Mouse (Mus musculus) MEL (cell line): ENCODE data around the gene Slc39a11.

Experiments used
- BHLHE40 ChIP-seq: IDR thresholded peaks from 2 replicates; pipeline ENCODE4 v1.6.1; 2012; ENCODE audit warnings: low read depth, mild to moderate bottlenecking, inconsistent platforms, low read length, improper control_type of control experiment, borderline replicate concordance
- CHD2 ChIP-seq: IDR thresholded peaks from 2 replicates; pipeline ENCODE4 v1.6.1; 2011; ENCODE audit warnings: low read length, improper control_type of control experiment
- E2F4 ChIP-seq: IDR thresholded peaks from 2 replicates; pipeline ENCODE4 v1.6.1; 2011; ENCODE audit warnings: low read depth, low read length, improper control_type of control experiment, borderline replicate concordance
- GABPA ChIP-seq: IDR thresholded peaks from 2 replicates; pipeline ENCODE4 v1.6.1; 2012; ENCODE audit warnings: low read depth, mild to moderate bottlenecking, inconsistent platforms, low read length, improper control_type of control experiment, moderate library complexity
- MXI1 ChIP-seq: IDR thresholded peaks from 2 replicates; pipeline ENCODE4 v1.6.1; 2011; ENCODE audit warnings: mild to moderate bottlenecking, low read depth, low read length, improper control_type of control experiment
- POLR2A ChIP-seq, 2 experiments: IDR thresholded peaks; 2 replicates each; pipeline ENCODE4 v1.6.1; 2011 to 2012; ENCODE audit warnings: low read length in 2 of 2, mild to moderate bottlenecking in 2 of 2, control low read depth in 1 of 2, improper control_type of control experiment in 1 of 2, low read depth in 1 of 2, moderate library complexity in 1 of 2; ENCODE audit not compliant: control insufficient read depth in 1 of 2, insufficient read depth in 1 of 2, poor library complexity in 1 of 2
- POLR2AphosphoS2 ChIP-seq: IDR thresholded peaks from 2 replicates; pipeline ENCODE4 v1.6.1; 2011; ENCODE audit warnings: low read length, improper control_type of control experiment
- SMC3 ChIP-seq: IDR thresholded peaks from 2 replicates; pipeline ENCODE4 v1.6.1; 2011; ENCODE audit warnings: low read depth, low read length, improper control_type of control experiment
- TCF12 ChIP-seq: IDR thresholded peaks from 2 replicates; pipeline ENCODE4 v1.6.1; 2014; ENCODE audit warnings: low read depth, mild to moderate bottlenecking, inconsistent platforms, low read length, improper control_type of control experiment, moderate library complexity

DNA sequence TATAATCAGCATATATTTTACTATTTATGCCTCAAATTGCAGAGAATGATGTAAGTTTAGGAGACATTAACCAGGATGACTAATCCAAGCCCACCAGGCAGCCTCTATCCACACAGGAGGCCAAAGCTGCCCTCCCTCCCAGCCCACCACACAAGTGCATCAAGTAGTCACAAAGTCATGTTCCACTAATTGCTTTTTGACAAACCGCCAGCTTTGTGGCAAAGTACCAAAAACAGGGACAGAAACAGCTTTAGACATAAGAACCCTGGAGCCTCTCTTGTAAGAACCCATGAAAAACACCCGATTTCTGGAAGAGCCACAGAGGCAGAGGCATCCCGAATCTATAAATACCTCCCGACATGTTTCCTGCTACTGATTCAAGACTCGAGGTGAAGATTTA, 39.6 kb downstream of the Slc39a11 start:
- TF ChIP-seq SMC3 (no peak), POLR2A (IDR thresholded peaks at IDR 0.05; ENCODE audit: control insufficient read depth in 1 of 2, insufficient read depth in 1 of 2, low read depth in 1 of 2, low read length in 2 of 2, poor library complexity in 1 of 2) (no peak), TCF12 (no peak), CHD2 (no peak), E2F4 (no peak), POLR2AphosphoS2 (no peak), MXI1 (no peak), GABPA (no peak), BHLHE40 (no peak)
